Mouse (Mus musculus): ENCODE data around the gene Gm49027.

DNA sequence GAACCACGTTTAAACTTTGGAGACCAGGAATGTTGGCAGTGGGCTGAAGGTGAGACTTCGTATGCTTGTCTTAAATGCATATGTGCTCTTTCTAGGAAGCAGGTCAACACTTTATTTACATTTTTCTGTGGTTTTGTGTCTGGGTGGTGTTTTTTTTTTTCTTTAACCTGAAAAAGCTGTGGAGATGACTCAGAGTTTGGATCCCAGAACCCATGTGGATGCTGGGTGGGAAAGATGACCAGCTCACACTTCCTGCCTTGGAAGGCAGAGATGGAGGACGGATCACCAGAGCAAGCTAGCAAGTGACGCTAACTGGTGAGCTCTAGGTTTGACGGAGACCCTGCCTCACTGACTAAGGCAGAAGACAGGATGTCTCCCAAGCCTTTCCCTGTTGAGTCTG, 10.4 kb downstream of the Gm49027 start:
- TF ChIP-seq POLR2A (IDR thresholded peaks at IDR 0.05; ENCODE audit: borderline replicate concordance, extremely low read depth, low read depth, low read length) (no peak), CTCF (IDR thresholded peaks at IDR 0.05; ENCODE audit: insufficient read depth, low read length) (no peak)
